Mouse (Mus musculus) myocyte (in vitro differentiated cells): ENCODE measurements around the gene 4930452B06Rik.

Experiments
- E2F4 ChIP-seq: IDR thresholded peaks from one replicate; pipeline ENCODE4 v1.6.1; 2011; ENCODE audit warnings: mild to moderate bottlenecking, control low read depth, moderate library complexity; ENCODE audit not compliant: insufficient read depth
- POLR2A ChIP-seq: IDR thresholded peaks from one replicate; pipeline ENCODE4 v1.6.1; 2011; ENCODE audit warnings: low read depth, mild to moderate bottlenecking, control low read depth, moderate library complexity; ENCODE audit not compliant: insufficient read length
- REST ChIP-seq: IDR thresholded peaks from one replicate; pipeline ENCODE4 v1.6.1; 2011; ENCODE audit warnings: mild to moderate bottlenecking, control low read depth, moderate library complexity; ENCODE audit not compliant: insufficient read depth, insufficient read length
- TCF12 ChIP-seq: IDR thresholded peaks from one replicate; pipeline ENCODE4 v1.6.1; 2011; ENCODE audit warnings: mild to moderate bottlenecking, control low read depth; ENCODE audit not compliant: poor library complexity, insufficient read depth, severe bottlenecking
- USF1 ChIP-seq: IDR thresholded peaks from one replicate; pipeline ENCODE4 v1.6.1; 2011; ENCODE audit warnings: low read depth, mild to moderate bottlenecking, control low read depth, moderate library complexity

DNA sequence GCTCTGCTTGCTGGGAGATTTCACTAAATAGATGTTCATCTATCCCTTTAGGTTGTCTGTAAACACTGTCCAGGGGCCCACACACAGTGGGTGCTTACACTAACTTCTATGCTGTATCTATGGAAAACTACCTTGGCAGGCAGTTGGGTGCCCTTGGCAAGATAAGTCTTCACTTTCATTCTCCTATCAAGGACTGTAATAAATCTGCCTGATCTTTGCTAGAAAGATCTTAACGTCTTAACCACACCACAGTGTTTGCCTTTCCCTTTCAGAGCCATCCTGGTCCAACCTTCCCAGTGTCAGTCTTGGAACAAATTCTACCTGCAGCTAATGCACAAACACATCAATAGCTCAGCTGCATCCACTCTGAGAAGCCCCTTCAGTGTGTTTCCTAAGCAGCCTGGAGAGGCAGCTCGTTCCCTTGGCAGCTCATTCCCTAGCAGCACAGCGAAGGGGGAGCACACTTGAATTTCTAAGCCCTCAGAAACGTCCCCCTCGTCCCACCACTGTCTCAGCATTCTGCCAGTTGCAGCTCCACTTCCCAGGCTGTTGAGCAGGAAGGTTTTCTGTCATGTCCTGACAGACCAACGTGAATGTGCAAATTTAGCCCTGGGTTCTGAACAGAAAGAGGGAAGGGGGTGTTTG, 273.7 kb downstream of the 4930452B06Rik start:
- TF ChIP-seq POLR2A (no peak), USF1 (no peak), REST (no peak), E2F4 (no peak), TCF12 (no peak)
